Mouse (Mus musculus) liver, adult 2 months (tissue): Measurements from ENCODE around the gene Psen2.

Source experiments
- CTCF ChIP-seq: fragments of 200-500 bp; IDR thresholded peaks from 2 replicates; pipeline ENCODE4 v1.5.1; 2011; ENCODE audit warnings: low read depth, low read length, control low read depth
- POLR2A ChIP-seq: fragments of 200-500 bp; IDR thresholded peaks from 2 replicates; pipeline ENCODE4 v1.6.1; 2011; ENCODE audit warnings: low read length, control low read depth; ENCODE audit not compliant: insufficient read depth; ENCODE audit errors: extremely low read depth

GRCm38 (mm10) chr1:180251176-180252048 is 11.8 kb downstream of the Psen2 start:
- TF ChIP-seq CTCF (no peak), POLR2A (no peak)
